8 mouse cellular contexts compared by ENCODE assay signal in genomic region chr4:141142285-141142811, GRCm38 (mm10). TPM values are rescaled to one million over a fixed set of nuclear protein-coding genes. Genes with fewer than 3 reads are reported as not detected.
DNase-seq lines count a peak whose midpoint lies in the region; ATAC-seq and TF ChIP-seq lines count a peak whose summit lies in the region.

No protein-coding gene starts in this region.

- DNase-seq in forebrain, embryonic 10.5 days (ENCODE audit: extremely low spot score, low spot score) = peak; percentile 73
- peak; percentile 77 for DNase-seq in adrenal gland, postnatal 25 days
- peak; percentile 83 to 85 for DNase-seq in heart, postnatal 36 days
- peak; percentile 58 to 86 for DNase-seq in layer of hippocampus, postnatal 25 days (ENCODE audit: extremely low spot score in 1 of 2, low spot score in 1 of 2)
- DNase-seq in lung, postnatal 36 days = peak; percentile 90
- DNase-seq in spleen, adult 12 weeks (ENCODE audit: low spot score) = peak; percentile 70

- no peaks in the 10 kb centered on the region for H3K9me3 ChIP-seq in forebrain, embryonic 10.5 days
- no peaks in the 10 kb centered on the region for H3K9me3 ChIP-seq in forebrain, embryonic 12.5 days

- H3K4me3 ChIP-seq in forebrain, embryonic 10.5 days = no peak overlapping the region
- no peak overlapping the region for H3K4me3 ChIP-seq in forebrain, embryonic 12.5 days (replicated peaks)
- H3K4me3 ChIP-seq in embryonic fibroblast, embryonic 13.5 days (ENCODE audit: insufficient read depth, low read length) = peak overlapping the region; percentile 34

- H3K27me3 ChIP-seq in forebrain, embryonic 10.5 days (ENCODE audit: poor library complexity, severe bottlenecking) = peaks cover 7% of the 10 kb centered on the region; the same call in 1 of the 2 replicates
- H3K27me3 ChIP-seq in forebrain, embryonic 12.5 days = 0 out of 2 replicates have a peak, but pooled peaks cover 3% of the 10 kb centered on the region

- H3K9ac ChIP-seq in forebrain, embryonic 12.5 days = no peak overlapping the region

- no peak for TF ChIP-seq CTCF in embryonic fibroblast, embryonic 13.5 days (IDR thresholded peaks at IDR 0.05; ENCODE audit: borderline replicate concordance, insufficient read depth, low read length)

- intact Hi-C loops in heart, postnatal 36 days (cut with DNase I) = loop anchor here (2.0 to 10.0 kb wide), 3 partner anchors 124 to 652 kb away; partner anchors contain the start of genes Casp9 and Dnajc16

- no peak for TF ChIP-seq POLR2A in embryonic fibroblast, embryonic 13.5 days (IDR thresholded peaks at IDR 0.05; ENCODE audit: low read depth, low read length)

- 29% methylated on average over 9 of the region's 9 CpGs for WGBS in forebrain, embryonic 10.5 days
- WGBS in forebrain, embryonic 12.5 days = 31% methylated on average over 9 of the region's 9 CpGs

- ATAC-seq in forebrain, embryonic 12.5 days (ENCODE audit: low FRiP score) = no peak

- H3K4me1 ChIP-seq in forebrain, embryonic 10.5 days = peaks cover 24% of the 10 kb centered on the region
- H3K4me1 ChIP-seq in forebrain, embryonic 12.5 days = peaks cover 15% of the 10 kb centered on the region
- H3K4me1 ChIP-seq in embryonic fibroblast, embryonic 13.5 days (ENCODE audit: control insufficient read depth, insufficient read depth, low read length) = peaks cover 4% of the 10 kb centered on the region; the same call in 1 of the 2 replicates

- H3K36me3 ChIP-seq in forebrain, embryonic 10.5 days (replicated peaks) = no peaks in the 10 kb centered on the region
- no peaks in the 10 kb centered on the region for H3K36me3 ChIP-seq in forebrain, embryonic 12.5 days (replicated peaks)

- H3K27ac ChIP-seq in forebrain, embryonic 10.5 days = no peak overlapping the region
- no peak overlapping the region for H3K27ac ChIP-seq in forebrain, embryonic 12.5 days
- H3K27ac ChIP-seq in embryonic fibroblast, embryonic 13.5 days (ENCODE audit: insufficient read depth, low read length) = peak overlapping the region; percentile 66

- no peak overlapping the region for H3K4me2 ChIP-seq in forebrain, embryonic 12.5 days

RNA-seq across cellular contexts. Expression of gene Szrd1, which starts 2.8 kb away (rescaled TPM):
- 38.2 and 45.2 TPM in 2 replicates for polyA plus RNA-seq in forebrain, embryonic 10.5 days (2016; fragmentation: Nextera tagmentation; extraction: Ambion mirVana)
- 32.2 and 36.4 TPM in 2 replicates for polyA plus RNA-seq in forebrain, embryonic 12.5 days (2016; fragmentation: Nextera tagmentation; extraction: Ambion mirVana)
- 95.3 and 115 TPM in 2 replicates for total RNA-seq in adrenal gland, postnatal 25 days (2021)
- 117 and 126 TPM in 2 replicates for polyA plus RNA-seq in embryonic fibroblast, embryonic 13.5 days (2011; ENCODE audit: insufficient read length, low read depth, missing spikeins)
- 10 to 100 TPM; 91.0 to 93.7 TPM for total RNA-seq in heart, postnatal 36 days (2021)
- 10 to 100 TPM; 51.7 to 58.6 TPM for total RNA-seq in layer of hippocampus, postnatal 25 days (2021)

RNA-seq across cellular contexts. Expression of gene Fbxo42, which starts 5.4 kb away (rescaled TPM):
- 27.0 and 29.6 TPM in 2 replicates for polyA plus RNA-seq in forebrain, embryonic 10.5 days (2016; fragmentation: Nextera tagmentation; extraction: Ambion mirVana)
- 24.7 and 26.9 TPM in 2 replicates for polyA plus RNA-seq in forebrain, embryonic 12.5 days (2016; fragmentation: Nextera tagmentation; extraction: Ambion mirVana)
- total RNA-seq in adrenal gland, postnatal 25 days (2021) = 19.7 and 24.8 TPM in 2 replicates
- polyA plus RNA-seq in embryonic fibroblast, embryonic 13.5 days (2011; ENCODE audit: insufficient read length, low read depth, missing spikeins) = 17.9 and 22.1 TPM in 2 replicates
- total RNA-seq in heart, postnatal 36 days (2021) = 10 to 100 TPM; 11.4 to 11.8 TPM
- 10 to 100 TPM; 25.2 to 25.8 TPM for total RNA-seq in layer of hippocampus, postnatal 25 days (2021)

RNA-seq across cellular contexts. Expression of gene Spata21, which starts 54.2 kb away (rescaled TPM):
- polyA plus RNA-seq in forebrain, embryonic 10.5 days (2016; fragmentation: Nextera tagmentation; extraction: Ambion mirVana) = 0.15 and 0.17 TPM in 2 replicates
- polyA plus RNA-seq in forebrain, embryonic 12.5 days (2016; fragmentation: Nextera tagmentation; extraction: Ambion mirVana) = 0.26 TPM in 1 of 2 replicates, not detected in the other
- total RNA-seq in adrenal gland, postnatal 25 days (2021) = not detected in 2 replicates
- not detected in 2 replicates for polyA plus RNA-seq in embryonic fibroblast, embryonic 13.5 days (2011; ENCODE audit: insufficient read length, low read depth, missing spikeins)
- total RNA-seq in heart, postnatal 36 days (2021) = not detected
- total RNA-seq in layer of hippocampus, postnatal 25 days (2021) = under 1 TPM; 0.17 to 0.21 TPM
